In genomic region chr1:37611032-37611431, GRCm38 (mm10) we compare ENCODE assay signal across 13 mouse cellular contexts.
"Had no signal": no experiment of that assay in that cellular context is flagged by ENCODE, and none has a peak within 500 bp of the region (broad histone marks: within the 10 kb centered on the region; RNA-seq: fewer than 3 reads in every experiment).

No protein-coding gene starts in this region.

- H3K9me3 ChIP-seq: hindbrain, embryonic 15.5 days; limb, embryonic 13.5 days; liver, embryonic 13.5 days; midbrain, embryonic 13.5 days; neural tube, embryonic 15.5 days had no signal

- H3K4me2 ChIP-seq: hindbrain, embryonic 15.5 days; liver, embryonic 13.5 days; midbrain, embryonic 13.5 days; neural tube, embryonic 15.5 days had no signal

- H3K9ac ChIP-seq: hindbrain, embryonic 15.5 days; limb, embryonic 13.5 days; liver, embryonic 13.5 days; liver, postnatal 0 days; midbrain, embryonic 13.5 days; neural tube, embryonic 15.5 days had no signal

- ATAC-seq: liver, postnatal 0 days; midbrain, embryonic 13.5 days had no signal

- H3K4me1 ChIP-seq: midbrain, embryonic 13.5 days had no signal

- H3K27ac ChIP-seq: hindbrain, embryonic 15.5 days; limb, embryonic 13.5 days; liver, embryonic 13.5 days; midbrain, embryonic 13.5 days had no signal

- H3K4me3 ChIP-seq: hindbrain, embryonic 15.5 days; layer of hippocampus, adult 2 months; limb, embryonic 13.5 days; liver, embryonic 13.5 days; midbrain, embryonic 13.5 days; myocyte; neural tube, embryonic 15.5 days had no signal

- H3K27me3 ChIP-seq: hindbrain, embryonic 15.5 days; limb, embryonic 13.5 days; liver, embryonic 13.5 days; midbrain, embryonic 13.5 days; neural tube, embryonic 15.5 days had no signal

- H3K36me3 ChIP-seq: hindbrain, embryonic 15.5 days; limb, embryonic 13.5 days; liver, embryonic 13.5 days; midbrain, embryonic 13.5 days; neural tube, embryonic 15.5 days had no signal

- DNase-seq: kidney, adult 8-10 months; kidney, postnatal 10 days; kidney, postnatal 4 days; liver, embryonic 13.5 days; liver, postnatal 0 days; spleen, adult 18-20 months; thymus, postnatal 4 days had no signal
